Mouse (Mus musculus) heart, postnatal 4 days (tissue): ENCODE data around the gene Capn8. TPM values are rescaled to one million over a fixed set of nuclear protein-coding genes. Genes with fewer than 3 reads are reported as not detected.
"Not testable (repeated sequence)": the region's sequence is repeated elsewhere in the genome, so short reads cannot be mapped to it uniquely, and the experiment has no call there.

ENCODE experiments used
- DNase-seq: peaks from one replicate; pipeline ENCODE4 v3.0.0; 2021
- total RNA-seq, 2 experiments: library from RNA; stranded (reverse); gene quantifications; 2 replicates each; pipeline ENCODE4 v1.2.3; 2021

Capn8 gene
- total RNA-seq, 2 experiments from 2014 or later, result not detected

DNA sequence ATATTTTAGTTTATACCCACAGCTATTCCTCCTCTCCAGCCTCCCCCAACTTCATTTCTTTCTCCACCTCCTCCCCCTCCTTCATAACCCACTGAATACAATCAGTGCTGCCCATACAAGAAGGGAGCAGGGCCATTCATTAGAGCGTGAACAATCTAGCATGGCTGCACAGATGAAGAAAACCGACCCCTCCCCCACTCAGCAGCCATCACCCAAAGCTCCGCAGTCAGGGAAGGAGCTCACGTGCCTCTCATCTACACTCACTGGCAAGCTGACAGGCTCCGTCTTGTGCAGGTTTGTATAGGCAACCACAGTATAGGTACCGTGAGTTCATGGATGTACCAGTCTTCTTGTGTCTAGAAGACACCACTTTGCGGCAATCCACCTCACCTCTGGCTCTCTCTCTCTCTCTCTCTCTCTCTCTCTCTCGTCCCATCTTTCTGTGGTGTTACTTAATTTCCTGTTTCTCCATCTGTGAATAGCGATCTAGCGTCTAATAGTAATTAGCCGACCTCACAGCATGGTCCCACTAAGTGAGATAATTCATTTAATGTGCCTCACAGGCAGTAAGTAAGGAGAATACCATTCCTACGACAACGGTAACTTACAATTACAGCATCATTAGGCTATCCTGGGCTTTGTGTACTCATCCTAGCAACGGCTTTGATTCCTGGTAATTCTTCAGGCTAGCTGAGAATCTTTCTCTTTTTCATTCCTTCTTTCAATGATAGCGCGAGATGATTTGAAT lies 53.6 kb downstream of the Capn8 start:
- DNase-seq, result no peak

DNA sequence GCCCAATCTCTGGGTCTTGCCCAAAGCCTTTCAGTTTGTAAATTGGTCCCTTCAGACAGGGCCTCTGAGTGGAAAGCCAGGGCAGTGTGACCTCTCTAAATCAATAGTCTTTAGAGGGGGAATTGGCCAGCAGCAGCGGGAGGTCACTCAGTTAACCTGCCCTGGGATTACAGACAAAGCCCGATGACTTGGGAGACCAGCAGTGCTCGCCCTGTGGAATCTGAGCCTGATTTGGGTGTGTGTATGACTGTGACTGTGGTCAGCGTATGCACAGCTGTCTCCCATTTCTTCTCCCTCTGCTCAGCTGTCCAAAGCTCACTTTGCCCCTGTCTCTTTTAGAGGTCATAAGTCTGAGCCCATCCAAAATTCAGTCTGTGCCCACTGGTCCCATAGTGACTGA lies 55.7 kb downstream of the Capn8 start:
- DNase-seq, result no peak

GRCm38 (mm10) chr1:182621256-182621655 lies 56.4 kb downstream of the Capn8 start:
- DNase-seq, result no peak

DNA sequence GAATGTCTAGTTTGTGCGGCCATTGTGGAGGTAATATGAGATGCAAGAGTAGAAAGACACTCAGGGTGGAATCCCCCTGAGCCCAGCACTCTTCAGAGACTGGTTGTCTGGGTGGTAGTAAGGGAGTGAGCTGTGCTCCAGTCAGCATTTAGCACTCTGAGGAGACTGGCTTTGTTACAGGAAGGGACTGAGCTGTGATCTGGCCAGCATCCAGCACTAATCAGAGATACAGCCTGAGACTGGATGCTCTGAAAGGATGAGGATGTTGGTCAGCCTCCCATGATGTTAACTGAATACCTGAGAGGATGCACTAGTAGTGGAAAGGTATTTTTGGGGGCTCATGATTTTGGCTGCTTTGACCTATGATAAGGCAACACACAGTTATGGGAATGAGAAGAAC lies 61.4 kb downstream of the Capn8 start:
- no peak for DNase-seq

DNA sequence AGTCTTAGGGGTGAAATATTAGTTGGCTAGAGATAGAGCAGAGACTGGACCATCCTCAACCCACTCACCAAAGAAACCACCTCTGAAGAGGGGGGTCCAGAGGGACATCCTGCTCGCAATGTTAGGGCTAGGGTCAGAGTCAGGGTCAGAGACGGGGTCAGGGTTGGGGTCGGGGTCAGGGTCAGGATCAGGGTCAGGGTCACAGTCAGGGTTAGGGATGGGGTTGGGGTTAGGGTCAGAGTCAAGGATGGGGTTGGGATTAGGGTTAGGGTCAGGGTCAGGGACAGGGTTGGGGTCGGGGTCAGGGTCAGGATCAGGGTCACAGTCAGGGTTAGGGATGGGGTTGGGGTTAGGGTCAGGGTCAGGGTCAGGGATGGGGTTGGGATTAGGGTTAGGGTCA lies 64.4 kb downstream of the Capn8 start:
- no peak for DNase-seq

GRCm38 (mm10) chr1:182633712-182634294 lies 69.0 kb downstream of the Capn8 start:
- DNase-seq, result no peak

DNA sequence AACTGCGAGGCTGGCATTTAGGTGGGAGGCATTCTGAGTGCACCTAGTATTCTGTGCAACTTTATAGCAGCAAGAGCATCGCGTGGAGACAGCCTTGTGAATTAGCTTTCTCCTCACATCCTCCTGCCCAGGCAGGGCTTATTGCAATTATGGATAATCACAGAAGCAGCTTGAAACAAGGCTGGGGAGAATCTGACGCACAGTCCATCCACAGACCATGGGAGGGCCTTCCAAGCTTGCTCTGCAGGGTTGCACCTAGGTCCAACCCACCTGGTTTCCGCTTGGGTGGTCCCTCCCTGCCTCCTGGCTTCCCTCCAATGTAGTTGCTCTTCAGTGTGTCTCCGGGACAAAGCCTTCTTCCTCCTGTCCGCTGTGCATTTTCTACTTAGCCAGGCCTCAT lies 74.2 kb downstream of the Capn8 start:
- DNase-seq, result no peak

DNA sequence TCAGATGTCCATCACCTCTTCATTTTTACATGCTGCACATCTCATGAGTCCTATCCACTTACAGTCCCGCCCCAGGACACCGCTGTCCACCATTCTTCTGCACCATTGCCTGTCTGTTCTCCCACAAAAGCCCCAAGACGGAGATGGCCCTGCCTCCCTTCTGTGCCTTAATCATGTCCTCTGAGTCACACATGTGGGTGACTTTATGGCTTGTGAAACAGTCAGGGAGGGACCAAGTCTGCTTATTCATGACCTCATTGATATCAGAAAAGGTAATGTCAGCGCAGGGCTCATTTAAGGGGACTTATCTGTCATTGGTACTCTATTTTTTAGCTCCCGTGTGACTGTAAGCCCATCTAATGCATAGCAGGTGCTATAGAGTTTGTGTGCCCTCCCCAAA lies 74.6 kb downstream of the Capn8 start:
- DNase-seq, result no peak

- DNase-seq, result no peak
Measured at GRCm38 (mm10) chr1:182640094-182640493, 75.3 kb downstream of the Capn8 start.

GRCm38 (mm10) chr1:182642779-182643178 lies 78.0 kb downstream of the Capn8 start:
- DNase-seq, result no peak

DNA sequence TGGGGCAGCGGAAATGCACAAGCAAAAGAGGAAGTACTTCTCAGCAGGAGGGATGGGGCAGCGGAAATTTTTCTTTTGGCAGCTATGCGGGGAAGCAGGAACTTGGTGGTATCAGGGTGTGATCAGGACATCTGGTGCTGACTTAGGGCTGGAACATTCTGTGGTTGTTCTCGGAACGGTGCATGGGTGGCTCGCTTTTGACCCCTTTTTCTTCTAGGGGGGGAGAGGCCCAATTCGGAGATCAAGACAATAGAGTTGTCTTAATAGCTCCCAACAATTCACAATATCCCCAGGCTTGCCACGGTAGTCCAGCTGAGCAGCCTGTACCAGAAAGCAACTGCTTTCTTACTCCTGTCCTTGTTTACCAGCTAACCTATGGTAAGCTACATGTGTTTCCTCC lies 79.6 kb downstream of the Capn8 start:
- not testable (repeated sequence) for DNase-seq

DNA sequence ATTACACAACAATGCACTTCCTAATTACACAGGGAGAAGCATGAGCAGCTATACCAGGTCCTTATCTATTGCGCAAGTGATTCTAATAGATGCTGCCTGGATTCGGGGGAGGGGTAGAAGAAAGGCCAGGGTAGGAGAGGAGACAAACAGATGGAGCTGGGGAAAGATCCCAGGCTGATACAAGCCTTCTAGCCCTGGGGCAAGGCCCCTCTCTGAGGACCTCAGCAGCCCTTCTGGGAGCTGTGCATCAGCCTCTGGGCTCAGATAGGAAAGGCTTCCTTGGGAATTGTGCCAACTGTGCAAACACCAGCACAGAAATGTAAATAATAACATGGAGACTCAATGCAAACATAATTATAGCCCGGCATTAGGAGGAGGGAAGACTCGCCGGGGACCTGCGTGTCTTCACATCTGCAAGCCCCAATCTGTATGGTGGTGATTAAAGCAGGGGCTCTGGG lies 80.4 kb downstream of the Capn8 start:
- no peak for DNase-seq

GRCm38 (mm10) chr1:182646796-182647195 lies 82.0 kb downstream of the Capn8 start:
- DNase-seq, result no peak

DNA sequence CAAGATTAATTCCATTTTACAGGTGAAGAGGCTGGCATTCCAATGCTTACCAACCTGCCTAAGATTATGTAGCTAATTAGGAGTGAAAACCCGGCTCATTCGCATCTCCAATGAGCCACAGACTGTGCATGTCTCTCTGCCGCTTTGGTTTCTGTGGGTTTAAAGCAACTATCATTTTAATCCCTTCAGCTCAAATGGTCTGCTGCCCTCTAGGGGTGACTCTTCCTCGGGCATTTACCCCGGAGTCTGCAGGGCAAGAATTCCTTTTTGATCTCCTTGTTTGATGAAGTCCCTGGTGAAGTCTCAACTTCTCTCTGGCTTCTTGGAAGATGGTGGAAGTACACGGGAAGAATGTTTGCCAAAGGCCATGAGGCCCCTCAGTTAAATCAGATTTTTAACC lies 93.0 kb downstream of the Capn8 start:
- DNase-seq, result peak; percentile 71

DNA sequence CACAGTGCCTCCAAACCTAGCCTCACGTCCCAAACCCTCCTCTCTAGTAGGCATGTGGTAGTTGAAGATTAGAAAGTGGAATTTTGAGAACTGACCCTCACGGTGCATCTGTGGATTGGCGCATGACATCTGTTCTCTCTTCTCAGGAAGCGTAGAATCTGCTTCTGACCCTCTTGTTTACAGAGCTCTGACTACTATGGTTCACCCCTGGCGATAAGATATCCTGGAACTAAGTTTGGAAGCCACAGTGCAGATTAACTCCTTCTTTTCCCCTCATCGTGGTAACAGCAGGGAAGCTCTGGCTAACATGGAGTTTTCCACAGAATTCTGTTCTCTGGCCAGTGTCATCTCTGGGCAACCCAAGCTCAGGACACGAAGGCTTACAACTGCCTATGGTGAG lies 95.6 kb downstream of the Capn8 start:
- DNase-seq, result no peak

GRCm38 (mm10) chr1:182663671-182664070 lies 98.9 kb downstream of the Capn8 start:
- peak; percentile 38 for DNase-seq

GRCm38 (mm10) chr1:182664841-182665240 lies 100.0 kb downstream of the Capn8 start:
- no peak for DNase-seq

DNA sequence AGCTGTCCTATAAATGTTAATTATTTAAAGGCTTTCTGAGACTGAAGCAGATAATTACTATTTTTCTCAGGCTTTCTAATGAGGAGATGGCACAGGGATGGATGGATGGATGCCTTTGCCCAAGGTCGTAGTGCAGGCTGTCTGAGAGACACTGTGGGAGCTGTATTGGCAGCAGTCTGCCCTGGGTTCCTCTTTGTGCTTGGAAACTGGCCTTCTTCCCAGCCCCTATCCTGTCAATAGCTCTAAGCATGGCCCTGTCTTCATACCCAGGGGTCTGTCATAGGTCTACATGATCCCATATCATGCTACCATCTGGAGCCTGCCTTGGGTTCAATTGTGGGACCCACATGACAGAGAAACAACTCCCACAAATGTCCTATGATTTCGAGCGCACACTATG lies 102.5 kb downstream of the Capn8 start:
- no peak for DNase-seq

DNA sequence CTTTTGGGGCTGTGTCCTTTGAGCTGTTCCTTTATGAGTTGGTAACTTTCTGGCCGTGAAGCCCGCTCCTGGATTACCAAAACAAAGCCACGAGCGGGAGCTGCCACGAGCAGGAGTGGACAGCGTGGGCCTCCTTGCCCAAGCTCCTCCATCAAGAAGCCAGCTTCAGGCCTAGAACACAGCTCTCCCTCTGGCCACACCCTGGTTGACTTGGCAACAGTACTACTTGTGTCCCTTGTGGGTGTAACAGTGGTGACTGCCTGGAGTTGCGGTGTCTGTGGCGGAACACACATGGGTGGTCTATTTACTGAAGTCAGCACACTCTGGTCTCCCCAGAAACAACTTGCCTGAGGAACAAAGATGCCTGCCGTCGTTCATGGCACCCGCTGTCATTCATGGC lies 104.9 kb downstream of the Capn8 start:
- peak; percentile 17 for DNase-seq

GRCm38 (mm10) chr1:182670563-182671342 lies 105.9 kb downstream of the Capn8 start:
- DNase-seq, result peak; percentile 32

GRCm38 (mm10) chr1:182671343-182671624 lies 106.5 kb downstream of the Capn8 start:
- DNase-seq, result peak; percentile 9

GRCm38 (mm10) chr1:182675346-182675745 lies 110.5 kb downstream of the Capn8 start:
- DNase-seq, result peak; percentile 28

GRCm38 (mm10) chr1:182678151-182678550 lies 113.3 kb downstream of the Capn8 start:
- no peak for DNase-seq

DNA sequence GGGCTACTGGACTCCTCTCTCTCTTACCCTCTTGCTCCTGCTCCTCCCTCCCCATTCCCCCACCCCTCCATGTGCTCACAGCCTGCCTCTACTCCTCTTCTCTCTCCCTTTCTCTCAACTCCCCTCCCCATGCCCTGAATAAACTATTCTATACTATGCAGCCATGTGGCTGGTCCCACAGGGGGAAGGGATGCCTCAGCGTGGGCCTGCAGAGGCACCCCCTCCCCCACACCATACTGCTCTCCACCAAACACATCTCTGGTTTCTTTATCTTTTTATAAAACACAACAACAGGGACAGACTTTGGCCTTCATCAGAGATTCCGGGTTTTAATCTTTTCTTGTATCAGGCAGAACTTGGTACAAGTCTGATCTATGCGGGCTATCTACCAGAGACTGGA lies 114.4 kb downstream of the Capn8 start:
- no peak for DNase-seq
